8 mouse cellular contexts compared by ENCODE assay signal in the genomic region with DNA sequence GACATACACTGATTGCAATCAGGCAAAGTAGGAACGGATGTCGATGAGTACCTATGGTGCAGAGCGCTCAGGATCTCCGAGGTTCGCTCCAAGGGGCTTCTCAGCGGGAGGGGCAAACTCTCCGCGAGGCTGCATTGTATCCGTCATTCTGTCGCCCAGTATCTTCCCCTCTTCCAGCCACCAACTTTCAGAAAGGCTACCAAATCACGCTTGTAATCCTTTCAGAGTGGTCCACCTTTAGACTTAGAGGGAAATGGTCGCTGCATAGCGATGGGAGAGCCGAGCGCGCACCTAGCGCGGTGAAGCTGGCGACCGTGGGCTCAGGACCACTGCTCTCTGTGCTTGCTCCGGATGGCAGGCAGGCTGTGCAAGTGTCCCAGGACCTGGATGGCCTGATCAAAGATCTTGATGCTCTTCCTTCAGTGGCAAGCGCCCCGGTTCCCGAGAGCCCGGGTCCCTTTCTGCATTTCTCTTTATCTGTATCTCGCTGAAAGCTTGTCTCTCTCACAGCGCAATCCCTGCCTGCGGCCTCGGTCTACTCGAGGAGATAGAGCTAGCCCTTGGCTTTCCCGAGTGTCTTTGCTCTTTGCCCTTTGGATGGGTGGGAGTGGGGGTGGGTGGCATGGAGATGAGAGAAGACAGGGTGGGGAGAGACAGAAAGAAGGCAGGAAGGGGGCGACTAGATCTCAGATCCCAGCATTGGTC. TPM values are rescaled to one million over a fixed set of nuclear protein-coding genes. Genes with fewer than 3 reads are reported as not detected.
A peak's percentile ranks its signal among the peaks of the same experiment; 100 is the strongest.
DNase-seq lines count a peak whose midpoint lies in the region; ATAC-seq and TF ChIP-seq lines count a peak whose summit lies in the region.

No protein-coding gene starts in this region.

- intact Hi-C loops in gastrocnemius, postnatal 36 days (cut with DNase I), result no loop called here

- peaks cover 47% of the 10 kb centered on the region for H3K27me3 ChIP-seq in limb, embryonic 14.5 days (ENCODE audit: control insufficient read depth, insufficient read depth, low read length)

- peak; percentile 80 for DNase-seq in heart, adult 11 months
- no peak for DNase-seq in heart, postnatal 4 days
- no peak for DNase-seq in ES-E14 (ENCODE audit: low read depth, low spot score)
- peak; percentile 3 for DNase-seq in limb, embryonic 14.5 days (ENCODE audit: low spot score)
- peak; percentile 51 for DNase-seq in right cerebral cortex, postnatal 4 days
- no peak for DNase-seq in gastrocnemius, postnatal 36 days
- DNase-seq in thymus, postnatal 14 days, result no peak

- peak overlapping the region; percentile 15 to 16; a peak in 2 of 4 replicates for H3K4me3 ChIP-seq in ES-E14 (ENCODE audit: insufficient read depth in 1 of 2, low read depth in 1 of 2, low read length in 2 of 2, poor library complexity in 1 of 2, severe bottlenecking in 1 of 2)
- peak overlapping the region; percentile 25; the same call in 1 of the 2 replicates for H3K4me3 ChIP-seq in embryonic fibroblast, embryonic 13.5 days (ENCODE audit: insufficient read depth, low read length)
- peak overlapping the region; percentile 46 for H3K4me3 ChIP-seq in limb, embryonic 14.5 days (replicated peaks; ENCODE audit: low read length)

- TF ChIP-seq POLR2A in embryonic fibroblast, embryonic 13.5 days (IDR thresholded peaks at IDR 0.05; ENCODE audit: low read depth, low read length), result no peak
- TF ChIP-seq POLR2A in limb, embryonic 14.5 days (IDR thresholded peaks at IDR 0.05; ENCODE audit: borderline replicate concordance, extremely low read depth, insufficient read depth, insufficient read length), result no peak

- H3K9ac ChIP-seq in ES-E14 (ENCODE audit: insufficient read depth, low read depth, low read length, poor library complexity, severe bottlenecking), result no peak overlapping the region
- H3K9ac ChIP-seq in limb, embryonic 14.5 days (ENCODE audit: low read depth, low read length, severe bottlenecking), result peak overlapping the region; percentile 49

- H3K4me2 ChIP-seq in limb, embryonic 14.5 days (replicated peaks; ENCODE audit: low read depth, low read length, severe bottlenecking), result peak overlapping the region; percentile 91

- no peak overlapping the region for H3K27ac ChIP-seq in ES-E14 (ENCODE audit: insufficient read depth, low read depth, low read length, poor library complexity, severe bottlenecking)
- H3K27ac ChIP-seq in embryonic fibroblast, embryonic 13.5 days (ENCODE audit: insufficient read depth, low read length), result no peak overlapping the region
- no peak overlapping the region for H3K27ac ChIP-seq in limb, embryonic 14.5 days (replicated peaks; ENCODE audit: low read depth, low read length)

- no peaks in the 10 kb centered on the region for H3K9me3 ChIP-seq in ES-E14 (ENCODE audit: control insufficient read depth, insufficient read depth, low read depth, low read length)
- no peaks in the 10 kb centered on the region for H3K9me3 ChIP-seq in limb, embryonic 14.5 days (ENCODE audit: control insufficient read depth, low read length)

- no peak for TF ChIP-seq CTCF in embryonic fibroblast, embryonic 13.5 days (IDR thresholded peaks at IDR 0.05; ENCODE audit: borderline replicate concordance, insufficient read depth, low read length)

- WGBS in limb, embryonic 14.5 days, result under 1% methylated on average over 32 of the region's 32 CpGs

- ATAC-seq in limb, embryonic 14.5 days (ENCODE audit: low FRiP score, low read depth), result no peak

- H3K36me3 ChIP-seq in ES-E14 (ENCODE audit: control insufficient read depth, insufficient read depth, low read length, poor library complexity, severe bottlenecking), result no peaks in the 10 kb centered on the region
- no peaks in the 10 kb centered on the region for H3K36me3 ChIP-seq in limb, embryonic 14.5 days (ENCODE audit: control insufficient read depth, insufficient read depth, low read length)

- H3K4me1 ChIP-seq in ES-E14 (ENCODE audit: control insufficient read depth in 2 of 2, insufficient read depth in 2 of 2, low read length in 2 of 2, poor library complexity in 1 of 2), result no peaks in the 10 kb centered on the region; a peak in 1 of 4 replicates
- H3K4me1 ChIP-seq in embryonic fibroblast, embryonic 13.5 days (ENCODE audit: control insufficient read depth, insufficient read depth, low read length), result peaks cover 2% of the 10 kb centered on the region; the same call in 1 of the 2 replicates
- H3K4me1 ChIP-seq in limb, embryonic 14.5 days (ENCODE audit: control insufficient read depth, insufficient read depth, low read length), result no peaks in the 10 kb centered on the region

- in situ Hi-C loops in ES-E14 (cut with MboI; ENCODE audit: low sequenced_read_pairs in 2 of 2, unreplicated experiment in 2 of 2), result no loop called here

TF ChIP-seq in ES-E14, 5 proteins besides CTCF, POLR2A, EP300 and RAD21:
- TF ChIP-seq ZC3H11A (IDR thresholded peaks at IDR 0.05; ENCODE audit: borderline replicate concordance, low read depth, low read length) (no peak), ZNF384 (IDR thresholded peaks at IDR 0.05; ENCODE audit: low read depth, low read length) (no peak), HCFC1 (IDR thresholded peaks at IDR 0.05; ENCODE audit: borderline replicate concordance, insufficient read depth, low read length) (no peak), MAFK (IDR thresholded peaks at IDR 0.05; ENCODE audit: insufficient read depth, low read depth, low read length) (no peak), CHD2 (IDR thresholded peaks at IDR 0.05; ENCODE audit: low read depth, low read length) (no peak)
TF ChIP-seq in ES-E14: peak in this region for 0.

RNA-seq across cellular contexts. Expression of a gene that starts 1.0 kb away (rescaled TPM):
- total RNA-seq in heart, postnatal 4 days (2021), result under 1 TPM; 0.12 to 0.14 TPM
- 0.04 TPM in 1 of 2 replicates, not detected in the other for total RNA-seq in ES-E14 (2012; rRNA removed)
- 0.14 TPM in 1 of 2 replicates, not detected in the other for polyA plus RNA-seq in embryonic fibroblast, embryonic 13.5 days (2011; ENCODE audit: insufficient read length, low read depth, missing spikeins)
- polyA plus RNA-seq in limb, embryonic 14.5 days (2012; rRNA removed), result 1.00 and 1.1 TPM in 2 replicates
- 0.75 and 0.77 TPM in 2 replicates for polyA plus RNA-seq in limb, embryonic 14.5 days (2014; fragmentation: Nextera tagmentation; extraction: Ambion mirVana)
- total RNA-seq in gastrocnemius, postnatal 36 days (2021), result under 1 TPM; 0.08 to 0.10 TPM

Comparison
In these comparisons a context has a peak if more than half of its experiments do, and no peak if none do; other contexts are left out.
1. DNase-seq: peak in heart, adult 11 months (single experiment), limb, embryonic 14.5 days (single experiment) and right cerebral cortex, postnatal 4 days (single experiment); none in heart, postnatal 4 days (single experiment), ES-E14 (single experiment), gastrocnemius, postnatal 36 days (0 of 2) and thymus, postnatal 14 days (single experiment).
2. Peak in every context shown above with its lines, with median percentiles within 50 percentile points of each other: H3K4me3 ChIP-seq.